Mouse (Mus musculus) liver, adult 2 months (tissue): ENCODE measurements around the gene Slc4a5. TPM values are rescaled to one million over a fixed set of nuclear protein-coding genes. Genes with fewer than 3 reads are reported as not detected.

Experiments
- DNase-seq: peaks from one replicate; pipeline ENCODE4 v3.0.0-alpha.2; 2011; ENCODE audit warnings: low read depth, low spot score; ENCODE audit errors: extremely low read depth
- H3K27ac ChIP-seq: fragments of 200-500 bp; replicated peaks from 2 replicates; pipeline ENCODE4 v1.5.1; 2012; ENCODE audit warnings: low read depth, mild to moderate bottlenecking, control low read depth, inconsistent platforms, low read length; ENCODE audit not compliant: insufficient read depth
- H3K27me3 ChIP-seq: fragments of 200-500 bp; 2 replicates; pipeline ENCODE4 v1.6.1; 2012; ENCODE audit warnings: mild to moderate bottlenecking, moderate library complexity, low read length, inconsistent platforms; ENCODE audit not compliant: control insufficient read depth, insufficient read depth
- H3K36me3 ChIP-seq: fragments of 200-500 bp; 2 replicates; pipeline ENCODE4 v1.6.1; 2012; ENCODE audit warnings: low read length, inconsistent platforms; ENCODE audit not compliant: control insufficient read depth, insufficient read depth
- H3K4me1 ChIP-seq: fragments of 200-500 bp; 2 replicates; pipeline ENCODE4 v1.6.1; 2011; ENCODE audit warnings: low read length; ENCODE audit not compliant: control insufficient read depth, insufficient read depth
- H3K4me3 ChIP-seq: fragments of 200-500 bp; 2 replicates; pipeline ENCODE4 v1.5.1; 2011; ENCODE audit warnings: low read depth, mild to moderate bottlenecking, control low read depth, low read length, moderate library complexity; ENCODE audit not compliant: insufficient read depth
- H3K79me2 ChIP-seq: fragments of 200-500 bp; 2 replicates; pipeline ENCODE4 v1.6.1; 2012; ENCODE audit warnings: inconsistent platforms, mild to moderate bottlenecking, low read length, moderate library complexity; ENCODE audit not compliant: control insufficient read depth, insufficient read depth
- H3K9ac ChIP-seq: fragments of 200-500 bp; 2 replicates; pipeline ENCODE4 v1.6.1; 2012; ENCODE audit warnings: low read depth, mild to moderate bottlenecking, control low read depth, inconsistent platforms, low read length
- CTCF ChIP-seq: fragments of 200-500 bp; IDR thresholded peaks from 2 replicates; pipeline ENCODE4 v1.5.1; 2011; ENCODE audit warnings: low read depth, low read length, control low read depth
- POLR2A ChIP-seq: fragments of 200-500 bp; IDR thresholded peaks from 2 replicates; pipeline ENCODE4 v1.6.1; 2011; ENCODE audit warnings: low read length, control low read depth; ENCODE audit not compliant: insufficient read depth; ENCODE audit errors: extremely low read depth
- whole genome bisulfite sequencing: fragments of 180-500 bp; shearing (Covaris S2); methylation state at CpG from one replicate; pipeline ENCODE4 v1.1.7; 2018; 5-methylcytosine and 5-hydroxymethylcytosine counted together
- polyA plus RNA-seq: library from polyadenylated mRNA; depleted of rRNA; stranded (reverse); fragments of >200 nt; gene quantifications from 2 replicates; pipeline ENCODE4 v1.2.3, GENCODE M21; 2012
- total RNA-seq: library from RNA; depleted of rRNA; stranded (reverse); fragments of >200 nt; gene quantifications from 2 replicates; pipeline ENCODE4 v1.2.3, GENCODE M21; 2014

The Slc4a5 gene
- total and polyA plus RNA-seq, 2 experiments = under 0.01 to 0.28 TPM

DNA sequence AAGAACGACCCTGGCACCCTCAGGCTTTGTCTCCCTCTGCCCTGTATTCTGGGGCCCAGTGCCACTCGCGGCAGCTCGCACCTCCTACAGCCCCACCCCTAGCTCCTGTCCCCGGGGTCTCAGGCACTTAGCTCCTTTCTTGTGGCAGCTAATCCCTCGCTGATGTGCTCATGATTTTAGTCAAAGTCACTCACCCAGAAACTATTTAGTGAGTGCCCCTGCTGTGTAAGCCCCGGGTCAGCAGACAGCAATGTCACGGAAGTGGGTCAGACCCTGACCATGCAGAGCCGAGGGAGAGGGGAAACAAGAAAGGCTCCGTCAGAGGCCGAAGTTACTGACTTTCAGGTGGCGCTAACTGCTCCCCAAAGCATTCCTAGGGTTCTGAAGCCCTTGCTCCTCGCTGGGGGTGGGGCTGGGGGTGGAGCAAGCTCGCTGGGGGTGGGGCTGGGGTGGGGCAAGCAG lies 14.7 kb downstream of the Slc4a5 start:
- H3K79me2 ChIP-seq = no peaks in the 10 kb centered on the region
- TF ChIP-seq POLR2A (no peak), CTCF (no peak)
- WGBS = 7% methylated on average over 14 of the region's 14 CpGs
- H3K9ac ChIP-seq = no peak overlapping the region
- DNase-seq = peak; percentile 7
- peaks cover 4% of the 10 kb centered on the region for H3K4me1 ChIP-seq
- no peak overlapping the region for H3K27ac ChIP-seq
- H3K27me3 ChIP-seq = peaks cover 8% of the 10 kb centered on the region; the same call in 1 of the 2 replicates
- H3K4me3 ChIP-seq = no peak overlapping the region
- no peaks in the 10 kb centered on the region for H3K36me3 ChIP-seq

DNA sequence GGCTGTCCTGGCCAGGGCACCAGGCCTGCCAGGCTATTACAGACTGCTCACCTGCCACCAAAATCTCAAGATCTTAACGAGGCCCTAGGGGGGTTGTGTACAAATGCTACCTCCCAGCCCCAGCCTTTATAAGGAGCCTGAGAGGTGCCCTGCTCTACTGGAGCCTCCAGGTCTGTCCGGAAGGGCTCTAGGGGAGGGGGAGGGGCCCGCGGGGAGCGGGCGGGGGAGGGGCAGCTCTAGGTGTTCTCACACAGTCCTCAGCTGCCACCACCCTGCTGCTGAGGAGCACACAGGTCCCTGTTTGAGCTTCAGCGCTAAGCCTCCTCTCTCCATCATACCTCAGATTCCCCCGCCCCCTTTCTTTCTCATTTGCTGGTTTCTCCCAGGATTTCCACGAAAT lies 17.5 kb downstream of the Slc4a5 start:
- WGBS = 7% methylated on average over 9 of the region's 9 CpGs
- Histone ChIP-seq H3K9ac (no peak overlapping the region), H3K4me3 (no peak overlapping the region), H3K79me2 (no peaks in the 10 kb centered on the region), H3K4me1 (peaks cover 4% of the 10 kb centered on the region), H3K36me3 (no peaks in the 10 kb centered on the region), H3K27ac (no peak overlapping the region), H3K27me3 (peaks cover 10% of the 10 kb centered on the region; the same call in 1 of the 2 replicates)
- TF ChIP-seq POLR2A = no peak
- no peak for DNase-seq

DNA sequence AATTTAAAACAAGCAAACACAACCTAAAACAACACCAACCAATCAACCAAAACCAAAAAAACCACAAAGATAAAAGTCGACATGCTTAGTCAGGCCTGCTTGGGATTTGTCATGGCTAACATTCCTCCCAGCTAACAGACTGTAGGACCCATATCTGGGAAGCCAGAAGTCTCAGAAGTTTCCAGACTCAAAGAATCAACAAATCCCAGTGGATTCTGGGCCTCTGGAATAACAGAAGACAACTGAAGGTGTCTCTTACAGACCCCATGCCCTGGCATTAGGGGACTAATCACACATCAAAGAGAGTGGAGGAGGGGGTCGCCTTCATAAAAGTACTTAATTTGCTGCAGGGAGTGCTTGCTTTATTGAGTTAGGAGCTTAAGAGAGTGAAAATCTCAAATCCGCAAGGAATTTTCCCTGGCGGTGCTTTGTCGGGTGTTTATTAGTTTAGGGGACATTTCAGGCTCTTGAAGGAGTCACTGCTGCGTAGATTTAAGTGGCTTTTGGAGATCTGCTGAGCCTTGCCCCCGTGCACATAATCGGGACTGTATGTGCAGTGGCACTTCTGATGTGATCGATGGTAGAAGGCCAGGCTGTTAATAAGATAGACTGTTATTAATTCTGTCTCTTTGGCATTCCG lies 24.9 kb downstream of the Slc4a5 start:
- Histone ChIP-seq H3K27ac (no peak overlapping the region), H3K27me3 (0 out of 2 replicates have a peak, but pooled peaks cover 2% of the 10 kb centered on the region), H3K9ac (no peak overlapping the region), H3K4me3 (no peak overlapping the region), H3K36me3 (no peaks in the 10 kb centered on the region), H3K79me2 (no peaks in the 10 kb centered on the region), H3K4me1 (no peaks in the 10 kb centered on the region)
- 71% methylated on average over 10 of the region's 10 CpGs for whole genome bisulfite sequencing
- no peak for TF ChIP-seq CTCF
- no peak for TF ChIP-seq POLR2A
- DNase-seq = no peak

DNA sequence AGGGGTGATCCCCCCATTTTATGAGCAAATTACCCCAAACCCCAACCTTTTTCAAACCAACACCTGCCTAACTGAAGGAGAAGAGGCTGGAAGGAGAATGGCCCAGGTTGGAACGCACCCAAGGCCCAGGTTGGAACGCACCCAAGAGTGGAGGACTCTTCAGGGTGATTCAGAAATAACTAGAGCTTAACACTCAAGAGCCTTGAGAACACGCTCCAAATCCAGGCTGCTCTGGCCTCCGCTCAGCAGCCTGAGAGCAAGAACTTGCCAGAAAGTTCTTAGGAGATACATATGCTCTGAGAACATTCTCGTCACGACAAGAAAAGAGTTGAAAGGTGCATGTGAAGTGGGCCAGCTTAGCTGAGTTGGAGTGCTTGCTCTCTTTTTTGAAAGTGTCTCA lies 25.5 kb downstream of the Slc4a5 start:
- Histone ChIP-seq H3K79me2 (no peaks in the 10 kb centered on the region), H3K4me3 (no peak overlapping the region), H3K27me3 (0 out of 2 replicates have a peak, but pooled peaks cover 2% of the 10 kb centered on the region), H3K36me3 (no peaks in the 10 kb centered on the region), H3K27ac (no peak overlapping the region), H3K9ac (no peak overlapping the region), H3K4me1 (no peaks in the 10 kb centered on the region)
- WGBS = 89% methylated on average over 6 of the region's 6 CpGs
- TF ChIP-seq CTCF (no peak), POLR2A (no peak)
- DNase-seq = no peak

DNA sequence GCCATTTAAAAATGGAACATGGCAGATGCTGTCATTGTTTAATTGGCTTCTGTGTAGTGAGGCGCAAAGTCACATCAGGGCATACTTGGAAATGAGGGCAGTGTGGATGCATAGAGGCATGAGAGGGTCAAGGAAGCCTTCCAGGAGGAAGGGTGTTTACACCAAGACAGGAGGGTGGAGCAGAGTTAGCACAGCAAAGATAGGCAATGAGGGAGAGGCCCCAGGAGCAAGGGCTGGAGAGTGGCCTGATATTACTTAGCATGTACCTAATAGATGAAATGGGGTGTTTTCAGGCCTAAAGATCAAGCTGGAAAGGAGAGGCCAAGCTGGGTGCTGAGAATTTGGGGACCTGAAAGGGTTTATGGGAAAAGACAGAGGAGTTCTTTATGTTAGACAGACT lies 26.4 kb downstream of the Slc4a5 start:
- Histone ChIP-seq H3K36me3 (no peaks in the 10 kb centered on the region), H3K9ac (no peak overlapping the region), H3K79me2 (no peaks in the 10 kb centered on the region), H3K27ac (no peak overlapping the region), H3K4me1 (no peaks in the 10 kb centered on the region), H3K27me3 (no peaks in the 10 kb centered on the region), H3K4me3 (no peak overlapping the region)
- no peak for DNase-seq
- 96% methylated on average over 1 of the region's 1 CpGs for WGBS
- TF ChIP-seq CTCF (no peak), POLR2A (no peak)

DNA sequence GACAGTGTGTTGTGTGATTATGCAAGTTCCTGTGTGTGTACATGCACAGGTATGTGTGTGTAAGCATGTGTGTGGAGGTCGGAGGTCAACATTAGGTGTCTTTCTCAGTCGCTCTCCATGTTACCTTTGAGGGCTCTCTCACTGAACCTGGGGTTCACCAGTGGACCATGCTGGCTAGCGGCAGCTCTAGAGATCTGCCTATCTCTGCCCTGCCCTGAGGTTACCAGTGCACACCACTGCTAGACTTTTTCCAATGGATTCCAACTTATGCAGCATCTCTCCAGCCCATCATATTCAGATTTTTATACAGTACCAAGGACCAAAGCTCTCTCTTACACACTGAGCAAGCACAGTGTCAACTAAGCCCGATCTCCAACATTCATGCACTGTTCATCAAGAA lies 27.1 kb downstream of the Slc4a5 start:
- TF ChIP-seq POLR2A (no peak), CTCF (no peak)
- no peaks in the 10 kb centered on the region for H3K4me1 ChIP-seq
- H3K4me3 ChIP-seq = no peak overlapping the region
- DNase-seq = no peak
- no peak overlapping the region for H3K9ac ChIP-seq
- H3K27me3 ChIP-seq = no peaks in the 10 kb centered on the region
- no peaks in the 10 kb centered on the region for H3K36me3 ChIP-seq
- H3K27ac ChIP-seq = no peak overlapping the region
- 92% methylated on average over 4 of the region's 4 CpGs for WGBS
- no peaks in the 10 kb centered on the region for H3K79me2 ChIP-seq
